Mouse (Mus musculus) neural tube, embryonic 10.5 days (tissue): Measurements from ENCODE around the gene Mrps21.
A peak's percentile ranks its signal among the peaks of the same experiment; 100 is the strongest.
"Not testable (repeated sequence)": the region's sequence is repeated elsewhere in the genome, so short reads cannot be mapped to it uniquely, and the experiment has no call there.

Experiments
- DNase-seq: peaks from one replicate; pipeline ENCODE4 v3.0.0-alpha.2; 2017; ENCODE audit warnings: low spot score; ENCODE audit errors: extremely low spot score

The Mrps21 gene

GRCm38 (mm10) chr3:95892066-95893052, 21.0 kb upstream of the Mrps21 start:
- DNase-seq: no peak

- peak; percentile 42 for DNase-seq
These were observed 20.1 kb upstream of the Mrps21 start, which contains the start of gene BC028528 for GRCm38 (mm10) chr3:95891211-95892065. Gene BC028528 (minus strand): TSS chr3:95892005.

- no peak for DNase-seq
These were observed 18.3 kb upstream of the Mrps21 start for GRCm38 (mm10) chr3:95889664-95890063.

GRCm38 (mm10) chr3:95887596-95887995, 16.3 kb upstream of the Mrps21 start:
- DNase-seq: no peak

- DNase-seq: no peak
These were observed 13.1 kb upstream of the Mrps21 start for GRCm38 (mm10) chr3:95884400-95884799.

- peak; percentile 54 for DNase-seq
These were observed 11.6 kb upstream of the Mrps21 start for GRCm38 (mm10) chr3:95882816-95883425.

GRCm38 (mm10) chr3:95881979-95882815, 10.9 kb upstream of the Mrps21 start, which contains the start of gene Ciart:
Gene Ciart (minus strand): TSS chr3:95882251.
- DNase-seq: peak; percentile 94

GRCm38 (mm10) chr3:95879063-95879462, 7.7 kb upstream of the Mrps21 start:
- DNase-seq: no peak

GRCm38 (mm10) chr3:95872048-95872447, 729 bp upstream of the Mrps21 start:
- no peak for DNase-seq

GRCm38 (mm10) chr3:95870976-95871375, 343 bp downstream of the Mrps21 start:
- DNase-seq: no peak

GRCm38 (mm10) chr3:95867408-95867807, 3.9 kb downstream of the Mrps21 start:
- DNase-seq: no peak

GRCm38 (mm10) chr3:95866071-95866470, 5.2 kb downstream of the Mrps21 start:
- DNase-seq: no peak

GRCm38 (mm10) chr3:95865571-95865970, 5.7 kb downstream of the Mrps21 start:
- no peak for DNase-seq

- no peak for DNase-seq
These were observed 6.3 kb downstream of the Mrps21 start for GRCm38 (mm10) chr3:95865050-95865449.

GRCm38 (mm10) chr3:95863578-95863977, 7.7 kb downstream of the Mrps21 start:
- no peak for DNase-seq

GRCm38 (mm10) chr3:95861796-95862195, 9.5 kb downstream of the Mrps21 start:
- DNase-seq: peak; percentile 51

GRCm38 (mm10) chr3:95861216-95861615, 10.1 kb downstream of the Mrps21 start:
- DNase-seq: no peak

- no peak for DNase-seq
These were observed 11.0 kb downstream of the Mrps21 start for GRCm38 (mm10) chr3:95860323-95860722.

- DNase-seq: not testable (repeated sequence)
These were observed 13.0 kb downstream of the Mrps21 start for GRCm38 (mm10) chr3:95858278-95858677.

- not testable (repeated sequence) for DNase-seq
These were observed 14.3 kb downstream of the Mrps21 start for GRCm38 (mm10) chr3:95857050-95857449.
